Mouse (Mus musculus): ENCODE results near the gene Myl3. TPM values are rescaled to one million over a fixed set of nuclear protein-coding genes. Genes with fewer than 3 reads are reported as not detected.

The Myl3 gene
- total and polyA plus RNA-seq, 3 experiments = not detected

- ATAC-seq (ENCODE audit: extremely low read depth, insufficient number of reproducible peaks, low FRiP score, poor library complexity, severe bottlenecking) = no peak
- TF ChIP-seq POLR2AphosphoS5 (IDR thresholded peaks at IDR 0.05; ENCODE audit: insufficient replicate concordance, low read depth, low read length) (no peak), GATA2 (IDR thresholded peaks at IDR 0.05; ENCODE audit: borderline replicate concordance, low read depth, low read length) (no peak), TAL1 (conservative IDR thresholded peaks at IDR 0.05; ENCODE audit: low read depth, low read length) (no peak), GATA1 (IDR thresholded peaks at IDR 0.05; ENCODE audit: borderline replicate concordance, low read length) (no peak), CTCF (IDR thresholded peaks at IDR 0.05; ENCODE audit: low read depth, low read length) (no peak)
- Histone ChIP-seq H3K4me3 (ENCODE audit: low read depth, low read length) (no peak overlapping the region), H3K4me1 (ENCODE audit: insufficient read depth, low read depth, low read length) (peaks cover 55% of the 10 kb centered on the region), H3K36me3 (replicated peaks) (peaks cover 86% of the 10 kb centered on the region), H3K27me3 (ENCODE audit: insufficient read depth, low read length) (no peaks in the 10 kb centered on the region), H3K9me3 (replicated peaks) (no peaks in the 10 kb centered on the region)
- no peak for DNase-seq (ENCODE audit: low spot score)
Observed at GRCm38 (mm10) chr9:110702848-110703247, 38.8 kb upstream of the Myl3 start.

GRCm38 (mm10) chr9:110703951-110704350 is 37.7 kb upstream of the Myl3 start:
- Histone ChIP-seq H3K4me1 (ENCODE audit: insufficient read depth, low read depth, low read length) (peaks cover 58% of the 10 kb centered on the region), H3K36me3 (replicated peaks) (peaks cover 91% of the 10 kb centered on the region), H3K9me3 (replicated peaks) (no peaks in the 10 kb centered on the region), H3K27me3 (ENCODE audit: insufficient read depth, low read length) (no peaks in the 10 kb centered on the region), H3K4me3 (ENCODE audit: low read depth, low read length) (no peak overlapping the region)
- TF ChIP-seq GATA1 (IDR thresholded peaks at IDR 0.05; ENCODE audit: borderline replicate concordance, low read length) (no peak), POLR2AphosphoS5 (IDR thresholded peaks at IDR 0.05; ENCODE audit: insufficient replicate concordance, low read depth, low read length) (no peak), CTCF (IDR thresholded peaks at IDR 0.05; ENCODE audit: low read depth, low read length) (no peak), TAL1 (conservative IDR thresholded peaks at IDR 0.05; ENCODE audit: low read depth, low read length) (no peak), GATA2 (IDR thresholded peaks at IDR 0.05; ENCODE audit: borderline replicate concordance, low read depth, low read length) (no peak)
- ATAC-seq (ENCODE audit: extremely low read depth, insufficient number of reproducible peaks, low FRiP score, poor library complexity, severe bottlenecking) (no peak), DNase-seq (ENCODE audit: low spot score) (no peak)

GRCm38 (mm10) chr9:110706784-110707183 is 34.9 kb upstream of the Myl3 start:
- H3K4me3 ChIP-seq (ENCODE audit: low read depth, low read length) = no peak overlapping the region
- ATAC-seq (ENCODE audit: extremely low read depth, insufficient number of reproducible peaks, low FRiP score, poor library complexity, severe bottlenecking) (no peak), DNase-seq (ENCODE audit: low spot score) (no peak)
- H3K27me3 ChIP-seq (ENCODE audit: insufficient read depth, low read length) = no peaks in the 10 kb centered on the region
- no peak for TF ChIP-seq GATA1 (IDR thresholded peaks at IDR 0.05; ENCODE audit: borderline replicate concordance, low read length)
- TF ChIP-seq CTCF (IDR thresholded peaks at IDR 0.05; ENCODE audit: low read depth, low read length) = no peak
- no peak for TF ChIP-seq GATA2 (IDR thresholded peaks at IDR 0.05; ENCODE audit: borderline replicate concordance, low read depth, low read length)
- H3K9me3 ChIP-seq (replicated peaks) = no peaks in the 10 kb centered on the region
- H3K36me3 ChIP-seq (replicated peaks) = peaks cover 93% of the 10 kb centered on the region
- H3K4me1 ChIP-seq (ENCODE audit: insufficient read depth, low read depth, low read length) = peaks cover 57% of the 10 kb centered on the region

- DNase-seq (ENCODE audit: low spot score) = peak; percentile 85
- peaks cover 49% of the 10 kb centered on the region for H3K4me1 ChIP-seq (ENCODE audit: insufficient read depth, low read depth, low read length)
Observed at GRCm38 (mm10) chr9:110709640-110710258, 31.9 kb upstream of the Myl3 start.

GRCm38 (mm10) chr9:110711532-110711931 is 30.1 kb upstream of the Myl3 start:
- Histone ChIP-seq H3K4me1 (ENCODE audit: insufficient read depth, low read depth, low read length) (peaks cover 40% of the 10 kb centered on the region), H3K36me3 (replicated peaks) (peaks cover 91% of the 10 kb centered on the region), H3K4me3 (ENCODE audit: low read depth, low read length) (no peak overlapping the region), H3K27me3 (ENCODE audit: insufficient read depth, low read length) (no peaks in the 10 kb centered on the region), H3K9me3 (replicated peaks) (no peaks in the 10 kb centered on the region)
- no peak for DNase-seq (ENCODE audit: low spot score)
- ATAC-seq (ENCODE audit: extremely low read depth, insufficient number of reproducible peaks, low FRiP score, poor library complexity, severe bottlenecking) = no peak
- TF ChIP-seq CTCF (IDR thresholded peaks at IDR 0.05; ENCODE audit: low read depth, low read length) (no peak), GATA1 (IDR thresholded peaks at IDR 0.05; ENCODE audit: borderline replicate concordance, low read length) (no peak), TAL1 (conservative IDR thresholded peaks at IDR 0.05; ENCODE audit: low read depth, low read length) (no peak), POLR2AphosphoS5 (IDR thresholded peaks at IDR 0.05; ENCODE audit: insufficient replicate concordance, low read depth, low read length) (no peak), GATA2 (IDR thresholded peaks at IDR 0.05; ENCODE audit: borderline replicate concordance, low read depth, low read length) (no peak)

More at GRCm38 (mm10) chr9:110709640-110710258, 31.9 kb upstream of the Myl3 start:
- Histone ChIP-seq H3K9me3 (replicated peaks) (no peaks in the 10 kb centered on the region), H3K27me3 (ENCODE audit: insufficient read depth, low read length) (no peaks in the 10 kb centered on the region), H3K36me3 (replicated peaks) (peaks cover 85% of the 10 kb centered on the region), H3K4me3 (ENCODE audit: low read depth, low read length) (peak overlapping the region; percentile 67)
- TF ChIP-seq TAL1 (conservative IDR thresholded peaks at IDR 0.05; ENCODE audit: low read depth, low read length) (no peak), CTCF (IDR thresholded peaks at IDR 0.05; ENCODE audit: low read depth, low read length) (peak; percentile 87), POLR2AphosphoS5 (IDR thresholded peaks at IDR 0.05; ENCODE audit: insufficient replicate concordance, low read depth, low read length) (no peak)
- peak; percentile 91 for ATAC-seq (ENCODE audit: extremely low read depth, insufficient number of reproducible peaks, low FRiP score, poor library complexity, severe bottlenecking)

- no peaks in the 10 kb centered on the region for H3K27me3 ChIP-seq (ENCODE audit: insufficient read depth, low read length)
- H3K9me3 ChIP-seq (replicated peaks) = no peaks in the 10 kb centered on the region
- H3K4me1 ChIP-seq (ENCODE audit: insufficient read depth, low read depth, low read length) = peaks cover 35% of the 10 kb centered on the region
- DNase-seq (ENCODE audit: low spot score) (no peak), ATAC-seq (ENCODE audit: extremely low read depth, insufficient number of reproducible peaks, low FRiP score, poor library complexity, severe bottlenecking) (no peak)
- no peak for TF ChIP-seq CTCF (IDR thresholded peaks at IDR 0.05; ENCODE audit: low read depth, low read length)
- H3K36me3 ChIP-seq (replicated peaks) = peaks cover 91% of the 10 kb centered on the region
- no peak overlapping the region for H3K4me3 ChIP-seq (ENCODE audit: low read depth, low read length)
Observed at GRCm38 (mm10) chr9:110711996-110712395, 29.7 kb upstream of the Myl3 start.

GRCm38 (mm10) chr9:110712545-110712944 is 29.1 kb upstream of the Myl3 start:
- ATAC-seq (ENCODE audit: extremely low read depth, insufficient number of reproducible peaks, low FRiP score, poor library complexity, severe bottlenecking) (no peak), DNase-seq (ENCODE audit: low spot score) (no peak)
- no peaks in the 10 kb centered on the region for H3K27me3 ChIP-seq (ENCODE audit: insufficient read depth, low read length)
- peaks cover 91% of the 10 kb centered on the region for H3K36me3 ChIP-seq (replicated peaks)
- H3K4me1 ChIP-seq (ENCODE audit: insufficient read depth, low read depth, low read length) = peaks cover 33% of the 10 kb centered on the region
- no peak for TF ChIP-seq TAL1 (conservative IDR thresholded peaks at IDR 0.05; ENCODE audit: low read depth, low read length)
- no peak for TF ChIP-seq CTCF (IDR thresholded peaks at IDR 0.05; ENCODE audit: low read depth, low read length)
- no peak for TF ChIP-seq GATA1 (IDR thresholded peaks at IDR 0.05; ENCODE audit: borderline replicate concordance, low read length)
- no peak for TF ChIP-seq POLR2AphosphoS5 (IDR thresholded peaks at IDR 0.05; ENCODE audit: insufficient replicate concordance, low read depth, low read length)
- TF ChIP-seq GATA2 (IDR thresholded peaks at IDR 0.05; ENCODE audit: borderline replicate concordance, low read depth, low read length) = no peak
- no peak overlapping the region for H3K4me3 ChIP-seq (ENCODE audit: low read depth, low read length)
- no peaks in the 10 kb centered on the region for H3K9me3 ChIP-seq (replicated peaks)

Measured in G1E (cell line).